ENCODE assay signal across 29 mouse cellular contexts in genomic region chr6:118189764-118190163, GRCm38 (mm10).
"Had no signal": no experiment of that assay in that cellular context is flagged by ENCODE, and none has a peak within 500 bp of the region (broad histone marks: within the 10 kb centered on the region; RNA-seq: fewer than 3 reads in every experiment).

No protein-coding gene starts in this region.

- H3K4me2 ChIP-seq: heart, embryonic 11.5 days; heart, embryonic 13.5 days; heart, embryonic 15.5 days; hindbrain, embryonic 12.5 days; hindbrain, embryonic 14.5 days; intestine, embryonic 15.5 days; kidney, embryonic 15.5 days; limb, embryonic 12.5 days; liver, embryonic 11.5 days had no signal

- ATAC-seq: hindbrain, embryonic 16.5 days; inflammation-experienced regulatory T-cells, adult 6 months; intestine, embryonic 15.5 days had no signal

- H3K36me3 ChIP-seq: heart, embryonic 13.5 days; heart, embryonic 15.5 days; hindbrain, embryonic 10.5 days; hindbrain, embryonic 12.5 days; intestine, embryonic 15.5 days; kidney, embryonic 15.5 days; limb, embryonic 10.5 days; limb, embryonic 12.5 days had no signal

- H3K9me3 ChIP-seq: heart, embryonic 13.5 days; heart, embryonic 15.5 days; hindbrain, embryonic 10.5 days; hindbrain, embryonic 12.5 days; intestine, embryonic 15.5 days; kidney, embryonic 15.5 days; limb, embryonic 10.5 days; limb, embryonic 12.5 days had no signal

- DNase-seq: gastrocnemius, adult 2 months; gastrocnemius, postnatal 10 days; gastrocnemius, postnatal 25 days; heart, adult 11 months; heart, adult 2 months; heart, postnatal 14 days; heart, postnatal 36 days; kidney, adult 11 months; kidney, adult 2 months; kidney, adult 9 months; kidney, postnatal 14 days; kidney, postnatal 36 days; layer of hippocampus, adult 9-11 months; layer of hippocampus, postnatal 36 days; liver had no signal

- H3K27me3 ChIP-seq: intestine, embryonic 15.5 days had no signal

- H3K4me1 ChIP-seq: heart, embryonic 15.5 days; limb, embryonic 12.5 days had no signal

- H3K9ac ChIP-seq: heart, embryonic 13.5 days; heart, embryonic 15.5 days; hindbrain, embryonic 12.5 days; hindbrain, embryonic 14.5 days; intestine, embryonic 15.5 days; kidney, embryonic 15.5 days; limb, embryonic 12.5 days had no signal

- H3K27ac ChIP-seq: gastrocnemius, adult 2 months; heart, adult 2 months; heart, embryonic 13.5 days; heart, embryonic 15.5 days; hindbrain, embryonic 10.5 days; hindbrain, embryonic 12.5 days; hindbrain, embryonic 14.5 days; intestine, embryonic 15.5 days; kidney, embryonic 15.5 days; kidney, postnatal 0 days; limb, embryonic 10.5 days; limb, embryonic 12.5 days had no signal

- H3K4me3 ChIP-seq: gastrocnemius, adult 2 months; heart, adult 2 months; heart, embryonic 13.5 days; heart, embryonic 15.5 days; hindbrain, embryonic 10.5 days; hindbrain, embryonic 12.5 days; intestine, embryonic 15.5 days; kidney, embryonic 15.5 days; limb, embryonic 10.5 days; limb, embryonic 12.5 days had no signal
